Mouse (Mus musculus) spleen, adult 2 months (tissue): ENCODE measurements around the gene Cep250.

Source experiments
- CTCF ChIP-seq: fragments of 200-500 bp; IDR thresholded peaks from 2 replicates; pipeline ENCODE4 v1.5.1; 2011; ENCODE audit warnings: mild to moderate bottlenecking, inconsistent platforms; ENCODE audit not compliant: insufficient read depth, insufficient read length, insufficient replicate concordance; ENCODE audit errors: extremely low read depth
- POLR2A ChIP-seq: fragments of 200-500 bp; IDR thresholded peaks from 2 replicates; pipeline ENCODE4 v1.6.1; 2011; ENCODE audit warnings: low read depth, low read length, inconsistent platforms

DNA sequence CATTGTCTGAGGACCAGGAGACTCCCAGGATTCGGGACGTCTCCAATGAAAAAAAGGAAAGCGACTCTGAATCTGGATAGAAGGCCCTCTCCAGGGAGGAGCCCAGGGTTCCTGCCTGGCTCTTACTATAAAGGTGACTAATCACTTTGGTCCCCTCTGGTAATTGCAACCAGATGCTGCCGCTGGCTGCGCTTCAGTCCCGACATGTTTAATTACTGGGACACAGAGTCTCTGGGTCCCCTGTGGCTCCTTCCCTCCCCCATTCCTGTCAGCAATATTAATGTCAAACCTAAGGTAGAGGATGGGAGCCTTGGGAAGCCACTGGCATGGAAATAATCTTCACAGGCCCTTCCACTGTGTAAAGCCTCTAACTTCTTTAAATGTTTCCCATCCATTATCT lies 6.9 kb upstream of the Cep250 start:
- TF ChIP-seq POLR2A (no peak), CTCF (no peak)
